Mouse (Mus musculus) lung, embryonic 15.5 days (tissue): ENCODE data around the gene Cryab. TPM values are rescaled to one million over a fixed set of nuclear protein-coding genes. Genes with fewer than 3 reads are reported as not detected.

Source experiments
- ATAC-seq: fragments of 200-750 bp; cut with Nextera tagmentation; 2 replicates; pipeline ENCODE4 v1.8.0; 2017; ENCODE audit warnings: moderate number of reproducible peaks, borderline replicate concordance; ENCODE audit not compliant: low FRiP score, low TSS enrichment; ENCODE audit errors: extremely low read depth
- H3K27ac ChIP-seq: fragments of 300-500 bp; sonication (generic); 2 replicates; pipeline ENCODE4 v1.5.1; 2015; ENCODE audit warnings: moderate library complexity, mild to moderate bottlenecking, inconsistent platforms
- H3K27me3 ChIP-seq: fragments of 300-500 bp; sonication (generic); 2 replicates; pipeline ENCODE4 v1.6.1; 2015; ENCODE audit warnings: inconsistent platforms
- H3K36me3 ChIP-seq: fragments of 300-500 bp; sonication (generic); 2 replicates; pipeline ENCODE4 v1.6.1; 2015; ENCODE audit warnings: inconsistent platforms
- H3K4me1 ChIP-seq: fragments of 300-500 bp; sonication (generic); 2 replicates; pipeline ENCODE4 v1.6.1; 2015; ENCODE audit warnings: inconsistent platforms
- H3K4me2 ChIP-seq: fragments of 300-500 bp; sonication (generic); 2 replicates; pipeline ENCODE4 v1.6.1; 2015; ENCODE audit warnings: inconsistent platforms, mild to moderate bottlenecking, moderate library complexity
- H3K4me3 ChIP-seq: fragments of 300-500 bp; sonication (generic); 2 replicates; pipeline ENCODE4 v1.5.1; 2015; ENCODE audit warnings: mild to moderate bottlenecking, inconsistent platforms
- H3K9ac ChIP-seq: fragments of 300-500 bp; sonication (generic); 2 replicates; pipeline ENCODE4 v1.6.1; 2015; ENCODE audit warnings: inconsistent platforms
- H3K9me3 ChIP-seq: fragments of 300-500 bp; sonication (generic); 2 replicates; pipeline ENCODE4 v1.6.1; 2016; ENCODE audit warnings: inconsistent platforms
- WGBS: fragments of 180-500 bp; shearing (Covaris S2); methylation state at CpG from one replicate; pipeline ENCODE4 v1.1.7; 2015; 5-methylcytosine and 5-hydroxymethylcytosine counted together
- polyA plus RNA-seq: library from polyadenylated mRNA; unstranded; fragments of >200 nt; fragmentation: Nextera tagmentation; extraction: Ambion mirVana; gene quantifications from 2 replicates; pipeline ENCODE4 v1.2.1, GENCODE M21; 2015

The Cryab gene
- polyA plus RNA-seq, 1 experiment from 2014 or later, result 131 TPM

- Histone ChIP-seq H3K9ac (peak overlapping the region; percentile 61), H3K9me3 (no peaks in the 10 kb centered on the region), H3K27ac (no peak overlapping the region), H3K27me3 (no peaks in the 10 kb centered on the region), H3K4me3 (peak overlapping the region; percentile 66), H3K36me3 (no peaks in the 10 kb centered on the region), H3K4me2 (peak overlapping the region; percentile 91), H3K4me1 (peaks cover 44% of the 10 kb centered on the region)
- WGBS, result 5% methylated on average over 29 of the region's 30 CpGs
- ATAC-seq, result peak; percentile 15
Measured at GRCm38 (mm10) chr9:50727171-50727924, 23.8 kb upstream of the Cryab start.

GRCm38 (mm10) chr9:50727925-50728651 is 23.0 kb upstream of the Cryab start:
- Histone ChIP-seq H3K27me3 (no peaks in the 10 kb centered on the region), H3K4me2 (peak overlapping the region; percentile 91), H3K4me1 (peaks cover 38% of the 10 kb centered on the region), H3K36me3 (no peaks in the 10 kb centered on the region), H3K9ac (peak overlapping the region; percentile 61), H3K27ac (no peak overlapping the region), H3K4me3 (peak overlapping the region; percentile 66), H3K9me3 (no peaks in the 10 kb centered on the region)
- ATAC-seq, result peak; percentile 88
- 0% methylated on average over 41 of the region's 45 CpGs for WGBS

- no peak overlapping the region for H3K27ac ChIP-seq
- no peak overlapping the region for H3K9ac ChIP-seq
- no peak for ATAC-seq
- no peaks in the 10 kb centered on the region for H3K9me3 ChIP-seq
- WGBS, result 26% methylated on average over 4 of the region's 4 CpGs
- no peak overlapping the region for H3K4me3 ChIP-seq
- no peak overlapping the region for H3K4me2 ChIP-seq
- peaks cover 24% of the 10 kb centered on the region; the same call in 1 of the 2 replicates for H3K4me1 ChIP-seq
- H3K36me3 ChIP-seq, result no peaks in the 10 kb centered on the region
- H3K27me3 ChIP-seq, result no peaks in the 10 kb centered on the region
Measured at GRCm38 (mm10) chr9:50729600-50729999, 21.5 kb upstream of the Cryab start.

DNA sequence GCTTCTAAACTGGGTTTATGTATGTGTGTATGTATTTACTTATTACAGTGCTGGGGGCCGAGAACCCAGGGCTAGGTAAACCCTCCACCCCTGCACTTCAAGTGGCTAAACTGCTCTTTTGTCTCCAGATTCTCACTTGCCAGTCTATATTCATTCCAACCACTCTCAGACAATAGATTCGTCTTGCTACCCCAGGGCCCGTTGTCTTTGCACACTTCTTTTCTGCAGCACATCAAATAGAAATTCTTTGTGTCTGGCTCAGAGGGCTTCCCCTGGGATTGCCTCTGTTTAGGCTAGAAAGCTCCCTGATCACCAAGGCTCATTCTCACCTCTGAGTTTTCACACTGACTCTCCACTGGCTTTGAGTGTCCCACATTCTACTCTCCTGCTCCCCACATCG is 18.6 kb upstream of the Cryab start:
- H3K27me3 ChIP-seq, result no peaks in the 10 kb centered on the region
- no peak for ATAC-seq
- H3K4me3 ChIP-seq, result no peak overlapping the region
- no peaks in the 10 kb centered on the region for H3K9me3 ChIP-seq
- H3K36me3 ChIP-seq, result no peaks in the 10 kb centered on the region
- no peak overlapping the region for H3K27ac ChIP-seq
- no peak overlapping the region for H3K9ac ChIP-seq
- 16% methylated on average over 4 of the region's 4 CpGs for WGBS
- no peak overlapping the region for H3K4me2 ChIP-seq
- peaks cover 8% of the 10 kb centered on the region; the same call in 1 of the 2 replicates for H3K4me1 ChIP-seq

- Histone ChIP-seq H3K9me3 (no peaks in the 10 kb centered on the region), H3K36me3 (no peaks in the 10 kb centered on the region), H3K4me3 (no peak overlapping the region), H3K4me2 (no peak overlapping the region), H3K4me1 (peaks cover 9% of the 10 kb centered on the region), H3K27ac (no peak overlapping the region), H3K9ac (no peak overlapping the region), H3K27me3 (no peaks in the 10 kb centered on the region)
- 2% methylated on average over 9 of the region's 9 CpGs for WGBS
- ATAC-seq, result no peak
Measured at GRCm38 (mm10) chr9:50734989-50735388, 16.1 kb upstream of the Cryab start.

- H3K4me1 ChIP-seq, result peaks cover 9% of the 10 kb centered on the region
- WGBS, result 12% methylated on average over 36 of the region's 36 CpGs
- no peak within 1 kb of the TSS for H3K27ac ChIP-seq
- no peaks in the 10 kb centered on the region for H3K9me3 ChIP-seq
- H3K9ac ChIP-seq, result no peak within 1 kb of the TSS
- peak within 1 kb of the TSS; percentile 35 for H3K4me3 ChIP-seq
- peak within 1 kb of the TSS; percentile 59 for H3K4me2 ChIP-seq
- H3K36me3 ChIP-seq, result no peaks in the 10 kb centered on the region
- no peaks in the 10 kb centered on the region for H3K27me3 ChIP-seq
- peak; percentile 97 for ATAC-seq
Measured at GRCm38 (mm10) chr9:50738914-50739870, 11.9 kb upstream of the Cryab start, which contains the start of gene Dixdc1. Gene Dixdc1 (minus strand): TSS chr9:50739517.

DNA sequence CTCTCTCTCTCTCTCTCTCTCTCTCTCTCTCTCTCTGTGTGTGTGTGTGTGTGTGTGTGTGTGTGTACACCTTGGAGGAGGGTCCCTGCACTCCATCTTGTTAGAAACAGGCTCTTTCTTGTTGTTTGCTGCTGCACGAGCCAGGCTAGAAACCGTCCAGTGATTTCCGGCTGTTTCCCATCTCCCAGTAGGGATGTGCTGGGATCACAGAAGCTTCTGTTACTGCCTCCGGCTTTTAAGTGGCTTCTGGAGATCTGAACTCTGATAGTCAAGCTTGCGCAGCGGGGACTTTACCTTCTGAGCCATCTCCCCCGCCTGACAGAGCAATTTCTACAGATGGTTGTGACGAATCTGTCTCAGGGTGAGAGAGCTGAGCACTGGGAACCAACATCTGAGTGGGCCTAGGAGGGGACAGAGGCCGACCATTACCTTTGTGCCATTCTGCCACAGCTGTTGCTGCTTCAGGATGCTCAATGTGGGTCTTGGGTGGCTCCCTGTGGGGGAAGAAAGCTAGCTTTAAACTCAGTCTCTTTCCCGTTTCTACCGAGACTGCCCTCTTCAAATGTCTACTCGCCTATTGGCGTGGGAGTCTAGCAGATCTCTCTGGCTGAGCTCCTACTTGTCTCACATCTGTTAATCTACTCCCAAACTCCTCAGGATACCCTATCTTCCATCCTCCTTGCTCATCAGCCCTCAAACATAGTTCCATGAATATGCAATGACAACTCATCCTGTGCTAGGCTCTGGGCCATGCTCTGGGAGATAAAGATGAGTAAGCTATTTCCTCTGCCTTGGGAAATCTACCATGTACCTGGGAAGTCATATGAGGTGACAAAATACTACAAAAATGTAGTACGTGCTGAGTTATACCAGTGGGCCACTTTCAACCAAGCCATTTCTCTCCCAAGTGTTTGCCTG is 10.0 kb upstream of the Cryab start:
- Histone ChIP-seq H3K27ac (no peak overlapping the region), H3K9me3 (no peaks in the 10 kb centered on the region), H3K4me2 (no peak overlapping the region), H3K4me3 (no peak overlapping the region), H3K36me3 (no peaks in the 10 kb centered on the region), H3K4me1 (peaks cover 9% of the 10 kb centered on the region), H3K27me3 (no peaks in the 10 kb centered on the region), H3K9ac (no peak overlapping the region)
- 80% methylated on average over 14 of the region's 14 CpGs for WGBS
- ATAC-seq, result no peak

DNA sequence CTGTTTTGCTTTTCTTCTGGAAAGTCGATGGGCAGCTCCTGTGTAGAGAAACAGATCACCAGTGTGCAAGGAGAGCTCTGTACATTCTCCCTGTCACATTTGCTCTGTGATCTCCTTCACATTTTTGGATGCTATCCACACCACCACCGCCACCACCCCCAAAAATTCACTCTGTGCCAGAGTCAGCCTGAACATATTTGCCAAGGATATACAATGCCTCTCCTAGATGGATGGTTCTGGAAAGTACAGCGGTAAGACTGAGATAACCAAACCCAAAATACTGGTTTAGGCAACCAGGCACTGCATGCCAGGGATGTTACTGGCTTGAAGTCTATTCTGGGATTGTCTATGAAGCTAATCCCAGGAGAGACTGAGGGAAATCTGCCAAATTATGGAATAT is 8.9 kb upstream of the Cryab start:
- Histone ChIP-seq H3K9ac (no peak overlapping the region), H3K4me2 (no peak overlapping the region), H3K27me3 (no peaks in the 10 kb centered on the region), H3K9me3 (no peaks in the 10 kb centered on the region), H3K27ac (no peak overlapping the region), H3K4me3 (no peak overlapping the region), H3K36me3 (no peaks in the 10 kb centered on the region), H3K4me1 (peaks cover 15% of the 10 kb centered on the region)
- WGBS, result 70% methylated on average over 3 of the region's 3 CpGs
- no peak for ATAC-seq

- Histone ChIP-seq H3K9ac (no peak overlapping the region), H3K4me1 (peaks cover 15% of the 10 kb centered on the region), H3K27ac (no peak overlapping the region), H3K4me2 (no peak overlapping the region), H3K36me3 (no peaks in the 10 kb centered on the region), H3K9me3 (no peaks in the 10 kb centered on the region), H3K27me3 (no peaks in the 10 kb centered on the region), H3K4me3 (no peak overlapping the region)
- no peak for ATAC-seq
- WGBS, result 69% methylated on average over 2 of the region's 2 CpGs
Measured at GRCm38 (mm10) chr9:50742744-50743143, 8.4 kb upstream of the Cryab start.

GRCm38 (mm10) chr9:50745806-50746205 is 5.3 kb upstream of the Cryab start:
- peak overlapping the region; percentile 41 for H3K4me3 ChIP-seq
- WGBS, result 16% methylated on average over 7 of the region's 7 CpGs
- H3K9ac ChIP-seq, result peak overlapping the region; percentile 41
- H3K36me3 ChIP-seq, result no peaks in the 10 kb centered on the region
- no peaks in the 10 kb centered on the region for H3K27me3 ChIP-seq
- peak overlapping the region; percentile 57 for H3K4me2 ChIP-seq
- peak overlapping the region; percentile 91 for H3K27ac ChIP-seq
- H3K4me1 ChIP-seq, result 0 out of 2 replicates have a peak, but pooled peaks cover 11% of the 10 kb centered on the region
- peak; percentile 78; the same call in 1 of the 2 replicates for ATAC-seq
- no peaks in the 10 kb centered on the region for H3K9me3 ChIP-seq
